Mouse (Mus musculus) lung, embryonic 14.5 days (tissue): Measurements from ENCODE around the gene Smarca4. TPM values are rescaled to one million over a fixed set of nuclear protein-coding genes. Genes with fewer than 3 reads are reported as not detected.
A peak's percentile ranks its signal among the peaks of the same experiment; 100 is the strongest.

Source experiments
- ATAC-seq: fragments of 200-750 bp; cut with Nextera tagmentation; 2 replicates; pipeline ENCODE4 v1.8.0; 2017; ENCODE audit warnings: mild to moderate bottlenecking, moderate TSS enrichment, moderate library complexity; ENCODE audit not compliant: insufficient read depth
- DNase-seq: peaks from one replicate; pipeline ENCODE4 v3.0.0-alpha.2; 2015
- H3K27ac ChIP-seq: fragments of 300-500 bp; sonication (generic); 2 replicates; pipeline ENCODE4 v1.5.1; 2014; ENCODE audit warnings: low read depth, mild to moderate bottlenecking, moderate library complexity
- H3K27me3 ChIP-seq: fragments of 300-500 bp; sonication (generic); 2 replicates; pipeline ENCODE4 v1.6.1; 2014; ENCODE audit warnings: low read length, control low read depth; ENCODE audit not compliant: insufficient read depth
- H3K36me3 ChIP-seq: fragments of 300-500 bp; sonication (generic); 2 replicates; pipeline ENCODE4 v1.6.1; 2014; ENCODE audit warnings: control low read depth; ENCODE audit not compliant: insufficient read depth
- H3K4me1 ChIP-seq: fragments of 300-500 bp; sonication (generic); 2 replicates; pipeline ENCODE4 v1.6.1; 2014; ENCODE audit warnings: antibody characterized with exemption, control low read depth; ENCODE audit not compliant: insufficient read depth
- H3K4me2 ChIP-seq: fragments of 300-500 bp; sonication (generic); 2 replicates; pipeline ENCODE4 v1.6.1; 2014; ENCODE audit warnings: mild to moderate bottlenecking
- H3K4me3 ChIP-seq: fragments of 300-500 bp; sonication (generic); 2 replicates; pipeline ENCODE4 v1.5.1; 2014; ENCODE audit warnings: low read depth, low read length
- H3K9ac ChIP-seq: fragments of 300-500 bp; sonication (generic); 2 replicates; pipeline ENCODE4 v1.6.1; 2014
- H3K9me3 ChIP-seq: fragments of 300-500 bp; sonication (generic); 2 replicates; pipeline ENCODE4 v1.6.1; 2016; ENCODE audit warnings: low read depth, low read length, control low read depth
- CTCF ChIP-seq: IDR thresholded peaks from 2 replicates; pipeline ENCODE4 v1.5.1; 2016; ENCODE audit warnings: antibody characterized with exemption, low read depth
- WGBS: fragments of 180-500 bp; shearing (Covaris S2); extraction: QIAGEN DNeasy Blood & Tissue Kit; methylation state at CpG from one replicate; pipeline ENCODE4 v1.1.7; 2014; 5-methylcytosine and 5-hydroxymethylcytosine counted together
- polyA plus RNA-seq: library from polyadenylated mRNA; unstranded; fragments of >200 nt; fragmentation: Nextera tagmentation; extraction: Ambion mirVana; gene quantifications from 2 replicates; pipeline ENCODE4 v1.2.1, GENCODE M21; 2014

Smarca4 gene
- 106 and 114 TPM in 2 replicates for polyA plus RNA-seq

GRCm38 (mm10) chr9:21615617-21616231 lies at the start of gene Smarca4:
Gene Smarca4 (plus strand): TSS chr9:21616169.
- no peaks in the 10 kb centered on the region for H3K9me3 ChIP-seq
- H3K4me3 ChIP-seq: peak within 1 kb of the TSS; percentile 80
- peaks cover 3% of the 10 kb centered on the region; the same call in 1 of the 2 replicates for H3K4me1 ChIP-seq
- H3K27ac ChIP-seq: peak within 1 kb of the TSS; percentile 95
- ATAC-seq: peak; percentile 95
- peak within 1 kb of the TSS; percentile 89 for H3K9ac ChIP-seq
- WGBS: under 1% methylated on average over 45 of the region's 45 CpGs
- peaks cover 15% of the 10 kb centered on the region; the same call in 1 of the 2 replicates for H3K36me3 ChIP-seq
- peak within 1 kb of the TSS; percentile 80 for H3K4me2 ChIP-seq
- H3K27me3 ChIP-seq: no peaks in the 10 kb centered on the region
- DNase-seq: peak; percentile 100
- TF ChIP-seq CTCF: no peak

- DNase-seq: no peak
- TF ChIP-seq CTCF: no peak
- Histone ChIP-seq H3K9me3 (no peaks in the 10 kb centered on the region), H3K4me2 (no peak overlapping the region), H3K27ac (no peak overlapping the region), H3K27me3 (no peaks in the 10 kb centered on the region), H3K36me3 (peaks cover 35% of the 10 kb centered on the region), H3K9ac (no peak overlapping the region), H3K4me1 (no peaks in the 10 kb centered on the region), H3K4me3 (no peak overlapping the region)
- no peak for ATAC-seq
- 87% methylated on average over 1 of the region's 1 CpGs for WGBS
Observed at GRCm38 (mm10) chr9:21566538-21566937, 49.4 kb upstream of the Smarca4 start.

DNA sequence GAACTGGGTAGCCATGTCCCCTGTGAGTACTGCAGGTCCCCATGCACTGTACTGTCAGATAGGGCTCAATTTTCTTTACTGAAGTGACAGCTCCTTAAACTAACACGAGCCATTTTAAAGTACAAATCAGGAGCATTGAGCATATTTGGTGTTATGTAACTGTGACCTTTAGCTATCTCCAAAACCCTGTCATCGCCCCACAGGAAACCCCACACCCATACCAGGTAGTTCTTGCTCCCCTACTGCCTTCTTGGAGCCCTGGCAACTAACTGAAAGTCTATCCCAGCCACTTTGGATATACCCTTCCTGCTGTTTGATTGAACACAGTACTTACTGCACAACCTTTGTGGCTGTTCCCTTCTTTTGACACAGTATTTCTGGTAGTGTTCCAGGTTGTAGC lies 48.9 kb upstream of the Smarca4 start:
- ATAC-seq: no peak
- no peak for TF ChIP-seq CTCF
- no peak overlapping the region for H3K27ac ChIP-seq
- no peak overlapping the region for H3K4me2 ChIP-seq
- H3K4me3 ChIP-seq: no peak overlapping the region
- H3K9ac ChIP-seq: no peak overlapping the region
- 90% methylated on average over 2 of the region's 2 CpGs for WGBS
- H3K9me3 ChIP-seq: no peaks in the 10 kb centered on the region
- peaks cover 38% of the 10 kb centered on the region for H3K36me3 ChIP-seq
- no peak for DNase-seq
- no peaks in the 10 kb centered on the region for H3K4me1 ChIP-seq
- H3K27me3 ChIP-seq: no peaks in the 10 kb centered on the region

GRCm38 (mm10) chr9:21568657-21569255 lies 47.2 kb upstream of the Smarca4 start:
- Histone ChIP-seq H3K4me3 (no peak overlapping the region), H3K36me3 (peaks cover 50% of the 10 kb centered on the region), H3K27ac (no peak overlapping the region), H3K9me3 (no peaks in the 10 kb centered on the region), H3K9ac (no peak overlapping the region), H3K27me3 (no peaks in the 10 kb centered on the region), H3K4me2 (no peak overlapping the region), H3K4me1 (no peaks in the 10 kb centered on the region)
- ATAC-seq (no peak), DNase-seq (no peak)
- WGBS: 90% methylated on average over 8 of the region's 8 CpGs
- TF ChIP-seq CTCF: no peak

- Histone ChIP-seq H3K9ac (no peak overlapping the region), H3K4me3 (no peak overlapping the region), H3K4me1 (no peaks in the 10 kb centered on the region), H3K27me3 (no peaks in the 10 kb centered on the region), H3K4me2 (no peak overlapping the region), H3K36me3 (peaks cover 95% of the 10 kb centered on the region), H3K9me3 (no peaks in the 10 kb centered on the region), H3K27ac (no peak overlapping the region)
- WGBS: 92% methylated on average over 8 of the region's 8 CpGs
- no peak for DNase-seq
- ATAC-seq: no peak
- TF ChIP-seq CTCF: no peak
Observed at GRCm38 (mm10) chr9:21574012-21574801, 41.8 kb upstream of the Smarca4 start.

- Histone ChIP-seq H3K4me1 (no peaks in the 10 kb centered on the region), H3K36me3 (peaks cover 96% of the 10 kb centered on the region), H3K9ac (no peak overlapping the region), H3K4me3 (no peak overlapping the region), H3K9me3 (no peaks in the 10 kb centered on the region), H3K27me3 (no peaks in the 10 kb centered on the region), H3K27ac (no peak overlapping the region), H3K4me2 (no peak overlapping the region)
- no peak; the same call in 1 of the 2 replicates for ATAC-seq
- 90% methylated on average over 10 of the region's 10 CpGs for WGBS
- no peak for DNase-seq
- TF ChIP-seq CTCF: no peak
Observed at GRCm38 (mm10) chr9:21575253-21575652, 40.7 kb upstream of the Smarca4 start.

GRCm38 (mm10) chr9:21576286-21576685 lies 39.7 kb upstream of the Smarca4 start:
- H3K36me3 ChIP-seq: peaks cover 96% of the 10 kb centered on the region

More at GRCm38 (mm10) chr9:21576286-21576685, 39.7 kb upstream of the Smarca4 start:
- H3K9ac ChIP-seq: no peak overlapping the region
- DNase-seq (no peak), ATAC-seq (no peak)
- no peak overlapping the region for H3K4me3 ChIP-seq
- H3K9me3 ChIP-seq: no peaks in the 10 kb centered on the region
- no peak overlapping the region for H3K4me2 ChIP-seq
- H3K27me3 ChIP-seq: no peaks in the 10 kb centered on the region
- H3K27ac ChIP-seq: no peak overlapping the region
- no peaks in the 10 kb centered on the region for H3K4me1 ChIP-seq
- no peak for TF ChIP-seq CTCF
- WGBS: 96% methylated on average over 1 of the region's 1 CpGs
